ENCODE assay signal across 30 mouse cellular contexts in genomic region chr10:98866836-98867370, GRCm38 (mm10). TPM values are rescaled to one million over a fixed set of nuclear protein-coding genes. Genes with fewer than 3 reads are reported as not detected.
DNase-seq lines count a peak whose midpoint lies in the region; ATAC-seq lines count a peak whose summit lies in the region.
"Had no signal": no experiment of that assay in that cellular context is flagged by ENCODE, and none has a peak within 500 bp of the region (broad histone marks: within the 10 kb centered on the region; RNA-seq: fewer than 3 reads in every experiment).

No protein-coding gene starts in this region.

- H3K27ac ChIP-seq in kidney, embryonic 14.5 days (ENCODE audit: low read depth, low read length) = no peak overlapping the region
- H3K27ac ChIP-seq: embryonic facial prominence, embryonic 10.5 days; embryonic facial prominence, embryonic 13.5 days; forebrain, embryonic 12.5 days; forebrain, embryonic 15.5 days; heart, embryonic 15.5 days; hindbrain, embryonic 10.5 days; hindbrain, embryonic 13.5 days; intestine, embryonic 15.5 days had no signal

- ATAC-seq in kidney, embryonic 14.5 days (ENCODE audit: low FRiP score, low TSS enrichment) = no peak
- ATAC-seq: forebrain, embryonic 15.5 days; hindbrain, embryonic 16.5 days; intestine, embryonic 15.5 days; Patski had no signal

- no peak overlapping the region for H3K9ac ChIP-seq in kidney, embryonic 14.5 days (ENCODE audit: low read depth, low read length)
- H3K9ac ChIP-seq: embryonic facial prominence, embryonic 13.5 days; forebrain, embryonic 12.5 days; forebrain, embryonic 15.5 days; heart, embryonic 12.5 days; heart, embryonic 15.5 days; hindbrain, embryonic 13.5 days; intestine, embryonic 15.5 days had no signal

- WGBS in kidney, embryonic 14.5 days = 93% methylated on average over 5 of the region's 5 CpGs

- H3K4me2 ChIP-seq in kidney, embryonic 14.5 days (replicated peaks; ENCODE audit: low read depth, low read length) = no peak overlapping the region
- H3K4me2 ChIP-seq: embryonic facial prominence, embryonic 13.5 days; forebrain, embryonic 12.5 days; forebrain, embryonic 15.5 days; heart, embryonic 12.5 days; heart, embryonic 15.5 days; hindbrain, embryonic 13.5 days; intestine, embryonic 15.5 days had no signal

- H3K4me3 ChIP-seq in kidney, embryonic 14.5 days (ENCODE audit: low read length) = no peak overlapping the region
- H3K4me3 ChIP-seq: embryonic facial prominence, embryonic 10.5 days; embryonic facial prominence, embryonic 13.5 days; erythroblast, embryonic 14.5 days; forebrain, embryonic 12.5 days; forebrain, embryonic 15.5 days; heart, embryonic 12.5 days; heart, embryonic 15.5 days; hindbrain, embryonic 10.5 days; hindbrain, embryonic 13.5 days; intestine, embryonic 15.5 days had no signal

- H3K4me1 ChIP-seq in kidney, embryonic 14.5 days (ENCODE audit: control insufficient read depth, insufficient read depth, low read length) = no peaks in the 10 kb centered on the region
- H3K4me1 ChIP-seq: embryonic facial prominence, embryonic 13.5 days; forebrain, embryonic 12.5 days; forebrain, embryonic 15.5 days; heart, embryonic 15.5 days; hindbrain, embryonic 10.5 days; hindbrain, embryonic 13.5 days; intestine, embryonic 15.5 days had no signal

- H3K36me3 ChIP-seq in kidney, embryonic 14.5 days (ENCODE audit: control insufficient read depth, insufficient read depth, low read length) = no peaks in the 10 kb centered on the region
- H3K36me3 ChIP-seq: embryonic facial prominence, embryonic 10.5 days; embryonic facial prominence, embryonic 13.5 days; forebrain, embryonic 12.5 days; forebrain, embryonic 15.5 days; G1E; heart, embryonic 12.5 days; heart, embryonic 15.5 days; hindbrain, embryonic 10.5 days; hindbrain, embryonic 13.5 days; intestine, embryonic 15.5 days had no signal

- no peaks in the 10 kb centered on the region for H3K9me3 ChIP-seq in kidney, embryonic 14.5 days (ENCODE audit: control insufficient read depth, low read length)
- H3K9me3 ChIP-seq: embryonic facial prominence, embryonic 10.5 days; embryonic facial prominence, embryonic 13.5 days; forebrain, embryonic 12.5 days; forebrain, embryonic 15.5 days; G1E; heart, embryonic 12.5 days; heart, embryonic 15.5 days; hindbrain, embryonic 10.5 days; hindbrain, embryonic 13.5 days; intestine, embryonic 15.5 days had no signal

- no peaks in the 10 kb centered on the region for H3K27me3 ChIP-seq in kidney, embryonic 14.5 days (ENCODE audit: control insufficient read depth, insufficient read depth, low read length)
- H3K27me3 ChIP-seq: CH12.LX; embryonic facial prominence, embryonic 13.5 days; forebrain, embryonic 12.5 days; forebrain, embryonic 15.5 days; heart, embryonic 12.5 days; heart, embryonic 15.5 days; hindbrain, embryonic 13.5 days; intestine, embryonic 15.5 days; Patski had no signal

- peak; percentile 15 for DNase-seq in adrenal gland, adult 8-10 months
- no peak for DNase-seq in adrenal gland, postnatal 14 days
- peak; percentile 14 for DNase-seq in kidney, adult 11 months
- no peak for DNase-seq in kidney, postnatal 10 days
- DNase-seq in kidney, adult 9 months = peak; percentile 70
- DNase-seq: B cell, adult 2 months; cerebellum, adult 11-12 months; cerebellum, adult 8-10 months; cerebellum, postnatal 10 days; cerebellum, postnatal 36 days; embryo, embryonic 11 days; gastrocnemius, postnatal 25 days; heart, adult 18-20 months; heart, postnatal 10 days; heart, postnatal 36 days had no signal

RNA-seq across cellular contexts. Expression of gene Atp2b1, which starts 47.3 kb away (rescaled TPM):
- total RNA-seq in adrenal gland, adult 8-10 months (2022) = 10 to 100 TPM; 48.0 to 69.1 (median 53.3) TPM
- total RNA-seq in adrenal gland, postnatal 14 days (2021) = 56.0 and 62.0 TPM in 2 replicates
- 123 and 149 TPM in 2 replicates for polyA plus RNA-seq in kidney, embryonic 14.5 days (2014; fragmentation: Nextera tagmentation; extraction: Ambion mirVana)

Comparison
In these comparisons a context has a peak if more than half of its experiments do, and no peak if none do; other contexts are left out.
1. DNase-seq: peak in adrenal gland, adult 8-10 months (single experiment), kidney, adult 11 months (single experiment) and kidney, adult 9 months (single experiment); none in adrenal gland, postnatal 14 days (single experiment) and kidney, postnatal 10 days (single experiment).